Mouse (Mus musculus): Measurements from ENCODE around the gene Srp72.

Gene Srp72

GRCm38 (mm10) chr5:76974554-76975285, at the start of gene Srp72:
Gene Srp72, plus strand, starts transcription at chr5:76974683.
- peak; percentile 90 to 96 for DNase-seq (ENCODE audit: inconsistent age in 2 of 2, low spot score in 1 of 2)

- peak; percentile 32 to 77 for DNase-seq (ENCODE audit: inconsistent age in 2 of 2, low spot score in 1 of 2)
Measured at GRCm38 (mm10) chr5:76928124-76928832, 46.2 kb upstream of the Srp72 start.

GRCm38 (mm10) chr5:76929180-76929877, 45.2 kb upstream of the Srp72 start:
- peak; percentile 22 to 59 for DNase-seq (ENCODE audit: inconsistent age in 2 of 2, low spot score in 1 of 2)

- no peak for DNase-seq (ENCODE audit: inconsistent age in 2 of 2, low spot score in 1 of 2)
Measured at GRCm38 (mm10) chr5:76939717-76940116, 34.8 kb upstream of the Srp72 start.

GRCm38 (mm10) chr5:76941975-76942374, 32.5 kb upstream of the Srp72 start:
- no peak for DNase-seq (ENCODE audit: inconsistent age in 2 of 2, low spot score in 1 of 2)

- DNase-seq (ENCODE audit: inconsistent age in 2 of 2, low spot score in 1 of 2), result no peak
Measured at GRCm38 (mm10) chr5:76942505-76942904, 32.0 kb upstream of the Srp72 start.

- DNase-seq (ENCODE audit: inconsistent age in 2 of 2, low spot score in 1 of 2), result no peak
Measured at GRCm38 (mm10) chr5:76944965-76945677, 29.4 kb upstream of the Srp72 start.

- no peak for DNase-seq (ENCODE audit: inconsistent age in 2 of 2, low spot score in 1 of 2)
Measured at GRCm38 (mm10) chr5:76945678-76946033, 28.8 kb upstream of the Srp72 start.

GRCm38 (mm10) chr5:76947142-76947541, 27.3 kb upstream of the Srp72 start:
- no peak for DNase-seq (ENCODE audit: inconsistent age in 2 of 2, low spot score in 1 of 2)

GRCm38 (mm10) chr5:76947758-76948157, 26.7 kb upstream of the Srp72 start:
- no peak for DNase-seq (ENCODE audit: inconsistent age in 2 of 2, low spot score in 1 of 2)

- peak in 1 of 2 experiments; percentile 75 for DNase-seq (ENCODE audit: inconsistent age in 2 of 2, low spot score in 1 of 2)
Measured at GRCm38 (mm10) chr5:76950343-76951105, 24.0 kb upstream of the Srp72 start.

- peak; percentile 99 to 100 for DNase-seq (ENCODE audit: inconsistent age in 2 of 2, low spot score in 1 of 2)
Measured at GRCm38 (mm10) chr5:76951106-76952027, 23.1 kb upstream of the Srp72 start, which contains the start of the genes Paics and Ppat. Gene Paics, plus strand, starts transcription at chr5:76951307. Gene Ppat, minus strand, starts transcription at chr5:76951578.

- DNase-seq (ENCODE audit: inconsistent age in 2 of 2, low spot score in 1 of 2), result peak in 1 of 2 experiments; percentile 54
Measured at GRCm38 (mm10) chr5:76952112-76953040, 22.1 kb upstream of the Srp72 start.

GRCm38 (mm10) chr5:76953794-76954193, 20.7 kb upstream of the Srp72 start:
- DNase-seq (ENCODE audit: inconsistent age in 2 of 2, low spot score in 1 of 2), result peak in 1 of 2 experiments; percentile 42

GRCm38 (mm10) chr5:76954271-76954900, 20.1 kb upstream of the Srp72 start:
- peak in 1 of 2 experiments; percentile 82 for DNase-seq (ENCODE audit: inconsistent age in 2 of 2, low spot score in 1 of 2)

- no peak for DNase-seq (ENCODE audit: inconsistent age in 2 of 2, low spot score in 1 of 2)
Measured at GRCm38 (mm10) chr5:76955474-76955873, 19.0 kb upstream of the Srp72 start.

GRCm38 (mm10) chr5:76957954-76958353, 16.5 kb upstream of the Srp72 start:
- no peak for DNase-seq (ENCODE audit: inconsistent age in 2 of 2, low spot score in 1 of 2)

GRCm38 (mm10) chr5:76959587-76959986, 14.9 kb upstream of the Srp72 start:
- DNase-seq (ENCODE audit: inconsistent age in 2 of 2, low spot score in 1 of 2), result no peak
